Mouse (Mus musculus) stomach, postnatal 0 days (tissue): ENCODE results near the gene Man2b2.

Experiments
- CTCF ChIP-seq: IDR thresholded peaks from 2 replicates; pipeline ENCODE4 v1.5.1; 2016; ENCODE audit warnings: antibody characterized with exemption, low read depth, mild to moderate bottlenecking, moderate library complexity
- EP300 ChIP-seq: optimal IDR thresholded peaks from 2 replicates; pipeline ENCODE3; 2016; ENCODE audit warnings: antibody characterized with exemption

- TF ChIP-seq CTCF (peak; percentile 27), EP300 (no peak)
These were observed 15.9 kb downstream of the Man2b2 start for GRCm38 (mm10) chr5:36814554-36814953.
